Mouse (Mus musculus) small intestine, adult 2 months (tissue): ENCODE results near the gene Mkln1.

Experiments used
- CTCF ChIP-seq: fragments of 200-500 bp; IDR thresholded peaks from 2 replicates; pipeline ENCODE4 v1.5.1; 2012; ENCODE audit warnings: low read depth, mild to moderate bottlenecking, control low read depth, inconsistent platforms, low read length, moderate library complexity, mixed read lengths; ENCODE audit not compliant: insufficient replicate concordance, insufficient read length; ENCODE audit errors: extremely low read depth
- POLR2A ChIP-seq: fragments of 200-500 bp; IDR thresholded peaks from 2 replicates; pipeline ENCODE4 v1.6.1; 2012; ENCODE audit warnings: low read depth, mild to moderate bottlenecking, control low read depth, inconsistent platforms, low read length, moderate library complexity

DNA sequence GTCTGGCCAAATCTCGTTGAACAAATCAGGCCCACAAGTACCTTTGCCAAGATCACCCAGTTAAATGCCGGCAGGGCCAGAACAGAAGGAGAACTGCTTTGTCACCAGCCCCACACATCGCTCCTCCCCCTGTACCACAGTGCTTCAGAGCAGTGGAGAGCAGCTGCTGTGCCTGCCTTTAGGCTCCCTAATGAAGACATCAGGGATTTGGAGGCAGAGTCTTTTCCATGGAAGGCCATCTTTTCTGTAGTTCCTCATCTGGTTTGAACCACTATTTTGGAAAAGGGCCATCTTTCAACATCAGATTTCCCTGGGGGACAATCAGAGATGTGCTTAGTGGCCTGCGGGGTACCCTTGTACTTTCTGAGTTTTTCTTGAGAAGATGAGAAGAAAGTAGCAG is 41.2 kb upstream of the Mkln1 start:
- TF ChIP-seq CTCF = no peak
- no peak for TF ChIP-seq POLR2A
